Mouse (Mus musculus): ENCODE measurements at regions not wholly inside any gene's neighbourhood (a gene's known extent, or its start where the extent isn't known, plus 50 kb on each side); places are given as distances from the start of the nearest gene placed in this dataset.
A peak's percentile ranks its signal among the peaks of the same experiment; 100 is the strongest.

- ChIA-PET POLR2A (interaction anchor here (0.6 kb wide), 1 partner anchor 9 kb away, joined by 5 read pairs; no protein-coding TSS in a partner anchor), CTCF (interaction anchor here (0.9 kb wide), 1 partner anchor 9 kb away, joined by 3 read pairs; no protein-coding TSS in a partner anchor)
- no peak for TF ChIP-seq CTCF (IDR thresholded peaks at IDR 0.05)
- H3K27me3 ChIP-seq: no peaks in the 10 kb centered on the region
- in situ Hi-C loops (cut with MboI; ENCODE audit: low pct_unique_long_range_greater_than_20kb): no loop called here
- DNase-seq (ENCODE audit: low read depth, low spot score) (no peak), ATAC-seq (no peak)
Observed at GRCm38 (mm10) chr15:40351473-40351872, 217.3 kb downstream of the 9330182O14Rik start.

- in situ Hi-C loops (cut with MboI; ENCODE audit: low pct_unique_long_range_greater_than_20kb): no loop called here
- POLR2A ChIA-PET: interaction anchor here (0.6 kb wide), 1 partner anchor 12 kb away, joined by 3 read pairs; no protein-coding TSS in a partner anchor
- H3K27me3 ChIP-seq: no peaks in the 10 kb centered on the region
- CTCF ChIA-PET: no interaction called here
- no peak for DNase-seq (ENCODE audit: low read depth, low spot score)
- no peak for ATAC-seq
- TF ChIP-seq CTCF (IDR thresholded peaks at IDR 0.05): no peak
Observed at GRCm38 (mm10) chr15:40354802-40355487, 220.8 kb downstream of the 9330182O14Rik start.

- ChIA-PET POLR2A (no interaction called here), CTCF (interaction anchor here (1.4 kb wide), 1 partner anchor 17 kb away, joined by 4 read pairs; no protein-coding TSS in a partner anchor)
- DNase-seq (ENCODE audit: low read depth, low spot score): no peak
- ATAC-seq: no peak
- in situ Hi-C loops (cut with MboI; ENCODE audit: low pct_unique_long_range_greater_than_20kb): no loop called here
- no peaks in the 10 kb centered on the region for H3K27me3 ChIP-seq
- TF ChIP-seq CTCF (IDR thresholded peaks at IDR 0.05): no peak
Observed at GRCm38 (mm10) chr15:40356096-40356495, 221.9 kb downstream of the 9330182O14Rik start.

- POLR2A ChIA-PET: no interaction called here
- DNase-seq (ENCODE audit: low read depth, low spot score): no peak
- TF ChIP-seq CTCF (IDR thresholded peaks at IDR 0.05): no peak
- H3K27me3 ChIP-seq: no peaks in the 10 kb centered on the region
- no peak for ATAC-seq
- in situ Hi-C loops (cut with MboI; ENCODE audit: low pct_unique_long_range_greater_than_20kb): no loop called here
- CTCF ChIA-PET: no interaction called here
Observed at GRCm38 (mm10) chr15:40358341-40358740, 224.2 kb downstream of the 9330182O14Rik start.

- DNase-seq (ENCODE audit: low read depth, low spot score) (no peak), ATAC-seq (no peak)
- ChIA-PET CTCF (interaction anchor here (1.4 kb wide), 1 partner anchor 35 kb away, joined by 3 read pairs; no protein-coding TSS in a partner anchor), POLR2A (interaction anchor here (0.9 kb wide), 1 partner anchor 10 kb away, joined by 3 read pairs; no protein-coding TSS in a partner anchor)
- no peaks in the 10 kb centered on the region for H3K27me3 ChIP-seq
- no peak for TF ChIP-seq CTCF (IDR thresholded peaks at IDR 0.05)
- in situ Hi-C loops (cut with MboI; ENCODE audit: low pct_unique_long_range_greater_than_20kb): loop anchor here (5.0 kb wide), 1 partner anchor 100 kb away; no protein-coding TSS in a partner anchor
Observed at GRCm38 (mm10) chr15:40361849-40362533, 227.8 kb downstream of the 9330182O14Rik start.

- in situ Hi-C loops (cut with MboI; ENCODE audit: low pct_unique_long_range_greater_than_20kb): loop anchor here (5.0 kb wide), 1 partner anchor 102 kb away; no protein-coding TSS in a partner anchor
- ChIA-PET CTCF (no interaction called here), POLR2A (no interaction called here)
- TF ChIP-seq CTCF (IDR thresholded peaks at IDR 0.05): no peak
- ATAC-seq (peak; percentile 93), DNase-seq (ENCODE audit: low read depth, low spot score) (peak; percentile 70)
- no peaks in the 10 kb centered on the region for H3K27me3 ChIP-seq
Observed at GRCm38 (mm10) chr15:40364221-40364621, 230.1 kb downstream of the 9330182O14Rik start.

- ChIA-PET CTCF (no interaction called here), POLR2A (no interaction called here)
- ATAC-seq (no peak), DNase-seq (ENCODE audit: low read depth, low spot score) (no peak)
- TF ChIP-seq CTCF (IDR thresholded peaks at IDR 0.05): no peak
- in situ Hi-C loops (cut with MboI; ENCODE audit: low pct_unique_long_range_greater_than_20kb): no loop called here
- H3K27me3 ChIP-seq: no peaks in the 10 kb centered on the region
Observed at GRCm38 (mm10) chr15:40365613-40366012, 231.4 kb downstream of the 9330182O14Rik start.

GRCm38 (mm10) chr15:40367026-40367425, 232.9 kb downstream of the 9330182O14Rik start:
- in situ Hi-C loops (cut with MboI; ENCODE audit: low pct_unique_long_range_greater_than_20kb): no loop called here
- H3K27me3 ChIP-seq: no peaks in the 10 kb centered on the region
- ChIA-PET POLR2A (no interaction called here), CTCF (no interaction called here)
- DNase-seq (ENCODE audit: low read depth, low spot score): no peak
- no peak for TF ChIP-seq CTCF (IDR thresholded peaks at IDR 0.05)
- no peak for ATAC-seq

GRCm38 (mm10) chr15:40368746-40369145, 234.6 kb downstream of the 9330182O14Rik start:
- ChIA-PET CTCF (interaction anchor here (1.0 to 2.5 kb wide), 2 partner anchors 13 to 51 kb away, joined by 3 to 10 read pairs; no protein-coding TSS in a partner anchor), POLR2A (no interaction called here)
- DNase-seq (ENCODE audit: low read depth, low spot score): no peak
- H3K27me3 ChIP-seq: no peaks in the 10 kb centered on the region
- ATAC-seq: no peak
- no peak for TF ChIP-seq CTCF (IDR thresholded peaks at IDR 0.05)
- in situ Hi-C loops (cut with MboI; ENCODE audit: low pct_unique_long_range_greater_than_20kb): no loop called here

- CTCF ChIA-PET: interaction anchor here (0.9 to 1.6 kb wide), 4 partner anchors 37 to 205 kb away, joined by 3 to 5 read pairs (median 3); no protein-coding TSS in a partner anchor
- no peak for ATAC-seq
- no peak for TF ChIP-seq CTCF (IDR thresholded peaks at IDR 0.05)
- in situ Hi-C loops (cut with MboI; ENCODE audit: low pct_unique_long_range_greater_than_20kb): no loop called here
- DNase-seq (ENCODE audit: low read depth, low spot score): no peak
- POLR2A ChIA-PET: interaction anchor here (1.0 kb wide), 1 partner anchor 9 kb away, joined by 3 read pairs; no protein-coding TSS in a partner anchor
- no peaks in the 10 kb centered on the region for H3K27me3 ChIP-seq
Observed at GRCm38 (mm10) chr15:40371486-40371885, 237.3 kb downstream of the 9330182O14Rik start.

GRCm38 (mm10) chr15:40386526-40386925, 252.4 kb downstream of the 9330182O14Rik start:
- ChIA-PET POLR2A (no interaction called here), CTCF (no interaction called here)
- ATAC-seq (no peak), DNase-seq (ENCODE audit: low read depth, low spot score) (no peak)
- no peaks in the 10 kb centered on the region for H3K27me3 ChIP-seq
- in situ Hi-C loops (cut with MboI; ENCODE audit: low pct_unique_long_range_greater_than_20kb): no loop called here
- TF ChIP-seq CTCF (IDR thresholded peaks at IDR 0.05): no peak

Measured in Patski (cell line).